Mouse (Mus musculus) fibroblast of lung, adult 2 months (primary cell): ENCODE results near the gene Rere.
"Not testable (repeated sequence)": the region's sequence is repeated elsewhere in the genome, so short reads cannot be mapped to it uniquely, and the experiment has no call there.

ENCODE experiments used
- DNase-seq: peaks from one replicate; pipeline ENCODE4 v3.0.0-alpha.2; 2011; ENCODE audit warnings: low read depth

Rere gene

DNA sequence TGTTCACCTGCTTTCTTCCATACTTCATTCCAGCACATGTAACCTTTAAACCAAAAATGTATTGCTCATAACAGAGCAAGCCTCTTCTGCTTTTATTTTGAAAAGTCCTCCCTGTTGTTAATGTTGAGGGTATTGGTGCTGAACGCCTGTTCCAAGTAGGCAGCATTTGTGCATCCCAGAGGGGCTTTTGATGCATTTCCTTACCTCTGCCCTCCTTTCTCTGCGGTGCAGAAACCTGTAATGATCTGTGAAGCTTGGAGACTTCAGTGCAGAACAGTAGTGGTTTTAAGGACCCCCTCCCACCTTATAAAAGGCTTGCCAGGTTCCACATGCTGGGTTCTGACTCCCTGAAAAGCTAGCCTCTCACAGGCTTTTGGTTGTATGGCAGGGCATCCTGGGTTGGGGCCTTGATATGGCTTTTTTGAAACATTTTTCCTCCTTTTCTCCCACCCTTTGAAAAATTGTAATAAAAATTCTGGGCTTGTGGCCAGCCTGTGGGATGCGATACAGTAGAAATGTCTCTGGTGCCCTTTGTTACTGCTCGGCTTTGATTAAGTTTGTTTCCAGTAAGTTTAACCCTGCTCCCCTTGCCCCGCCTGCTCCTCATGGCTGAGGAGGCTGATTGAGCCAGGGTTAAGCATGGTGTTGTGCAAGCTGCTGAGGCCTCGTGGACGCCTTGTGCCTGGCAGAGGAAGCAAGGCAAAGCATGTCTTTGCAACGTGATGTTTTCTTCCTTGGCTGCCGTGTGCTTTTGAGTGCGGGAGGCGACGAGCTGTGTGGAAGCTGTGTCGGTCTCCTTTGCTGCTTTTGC lies 301.7 kb downstream of the Rere start:
- peak; percentile 93 for DNase-seq

DNA sequence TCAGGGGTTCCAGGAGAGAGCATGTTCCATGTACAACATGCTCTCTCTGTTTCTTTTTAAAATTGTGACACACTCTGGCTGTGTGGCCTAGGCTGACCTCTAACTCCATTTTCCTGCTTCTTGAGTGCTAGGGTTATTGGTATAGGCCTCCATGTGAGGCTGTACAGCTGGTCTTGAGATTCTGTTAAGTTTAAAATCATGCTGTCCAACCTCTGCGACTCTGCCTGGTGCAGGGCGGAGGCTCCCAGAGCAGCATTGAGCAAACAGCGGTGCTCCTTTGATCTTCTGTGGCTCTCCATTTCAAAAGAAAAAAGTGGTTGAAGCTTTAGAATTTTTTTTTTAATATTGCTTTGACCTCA lies 302.3 kb downstream of the Rere start:
- no peak for DNase-seq

DNA sequence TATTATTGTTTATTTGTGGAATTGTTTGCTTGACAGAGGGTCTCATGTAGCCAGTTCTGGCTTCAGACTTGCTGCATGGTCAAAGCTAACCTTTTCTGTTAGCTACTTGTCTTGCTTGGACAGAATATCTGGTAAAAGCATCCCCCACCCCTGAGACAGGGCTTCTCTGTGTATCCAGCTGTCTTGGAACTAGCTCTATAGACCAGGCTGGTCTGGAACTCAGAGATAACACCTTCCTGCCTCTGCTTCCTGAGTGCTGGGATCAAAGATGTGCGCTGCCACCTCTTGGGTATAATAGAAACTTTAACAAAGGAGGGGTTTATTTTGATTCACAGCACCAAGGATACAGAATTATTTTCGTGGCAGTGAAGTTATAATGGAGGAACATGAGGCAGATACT lies 304.4 kb downstream of the Rere start:
- no peak for DNase-seq

DNA sequence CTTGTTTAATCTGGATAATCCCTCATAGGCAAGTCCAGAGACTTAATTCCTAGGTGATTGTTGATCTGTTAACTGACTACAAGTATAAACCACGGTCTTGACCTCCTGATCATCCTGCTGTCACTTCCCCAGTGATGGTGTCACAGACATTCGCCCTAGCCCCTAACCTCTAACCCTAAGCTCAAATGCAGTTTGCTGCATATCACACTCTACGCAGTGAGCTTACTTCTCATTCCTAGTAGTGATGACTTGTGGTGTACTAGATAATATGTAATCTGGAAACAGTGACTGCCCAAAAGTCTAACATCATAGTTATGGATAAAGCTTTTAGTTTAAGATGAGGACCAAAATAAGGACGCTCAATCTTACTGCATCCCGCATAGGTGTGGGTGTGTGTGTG lies 304.8 kb downstream of the Rere start:
- no peak for DNase-seq

DNA sequence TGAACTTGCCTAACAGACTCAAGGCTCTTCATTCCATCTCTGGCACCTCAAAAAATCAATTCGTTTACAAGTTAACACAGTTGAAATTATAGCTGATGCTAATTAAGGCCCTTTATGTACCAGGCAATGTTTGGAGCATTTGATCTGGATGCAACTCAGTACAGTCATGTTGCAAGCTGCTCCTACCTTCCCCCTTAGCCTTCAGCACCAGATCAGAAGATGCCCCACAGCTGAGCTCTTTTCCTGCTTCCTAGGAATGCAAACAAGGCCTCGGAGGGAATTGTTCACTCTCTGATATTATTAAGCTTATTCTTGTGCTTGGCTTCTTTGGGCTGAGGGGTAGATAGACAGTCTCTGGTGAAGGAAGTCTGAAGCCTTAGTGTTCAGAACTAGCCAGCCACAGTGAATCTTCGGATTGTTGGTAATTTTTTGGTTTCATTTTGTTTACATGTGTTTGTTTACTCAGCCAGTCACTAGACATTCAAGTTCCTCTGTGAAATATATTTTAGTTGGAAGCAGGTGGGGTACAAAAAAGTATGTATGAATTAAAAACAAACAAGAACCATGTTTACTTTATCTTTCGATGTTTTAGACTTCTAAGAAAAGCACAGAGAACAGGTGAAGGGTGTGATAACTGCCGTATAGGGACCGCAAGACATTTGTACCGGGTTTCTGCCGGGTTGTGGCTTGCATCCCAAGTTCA lies 306.3 kb downstream of the Rere start:
- DNase-seq = no peak

DNA sequence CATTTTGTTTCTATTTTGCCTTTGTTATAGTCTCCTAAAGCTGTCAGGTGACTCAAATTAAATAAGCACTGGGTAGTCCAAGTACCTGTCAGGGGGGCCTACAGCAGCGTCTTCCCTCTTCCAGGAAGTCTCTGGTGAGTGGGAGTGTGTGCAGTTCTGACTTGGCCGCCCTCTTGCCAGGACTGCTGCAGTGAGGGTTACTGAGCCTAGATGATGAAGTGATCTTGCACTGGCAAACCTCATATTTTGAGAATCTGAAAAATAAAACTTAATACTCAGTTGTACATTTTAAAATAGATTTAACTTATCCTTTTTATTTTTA lies 306.8 kb downstream of the Rere start:
- DNase-seq = no peak

DNA sequence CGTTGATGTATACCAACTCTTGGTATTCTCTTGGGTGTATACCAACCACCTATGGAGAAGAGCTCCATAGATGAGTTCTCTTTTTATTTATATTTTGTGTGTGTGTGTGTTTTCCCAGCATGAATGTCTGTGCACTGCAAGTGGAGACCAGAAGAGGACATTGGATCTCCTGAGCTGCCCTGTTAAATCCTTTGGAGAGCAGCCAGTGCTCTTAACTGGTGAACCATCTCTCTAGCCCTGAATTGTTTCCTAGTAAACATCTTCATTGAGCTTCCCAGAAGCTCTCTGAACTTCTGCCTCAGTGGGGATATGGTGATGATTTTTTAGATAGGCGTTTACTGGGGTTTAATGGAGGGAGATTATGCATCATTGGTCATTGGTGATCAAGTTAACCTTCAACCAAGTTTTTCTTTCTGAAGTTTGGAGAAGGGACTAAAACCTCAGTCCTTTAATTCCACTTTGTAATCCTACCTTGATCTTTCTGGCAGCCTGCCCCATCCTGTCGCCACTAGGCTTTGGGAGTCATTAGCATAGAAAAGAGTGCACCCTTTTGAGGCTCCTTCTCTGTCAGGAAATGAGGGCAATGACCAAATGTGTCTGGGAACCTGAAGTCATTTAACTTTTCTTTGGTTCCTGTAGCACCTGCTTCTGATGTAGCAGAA lies 309.3 kb downstream of the Rere start:
- no peak for DNase-seq

DNA sequence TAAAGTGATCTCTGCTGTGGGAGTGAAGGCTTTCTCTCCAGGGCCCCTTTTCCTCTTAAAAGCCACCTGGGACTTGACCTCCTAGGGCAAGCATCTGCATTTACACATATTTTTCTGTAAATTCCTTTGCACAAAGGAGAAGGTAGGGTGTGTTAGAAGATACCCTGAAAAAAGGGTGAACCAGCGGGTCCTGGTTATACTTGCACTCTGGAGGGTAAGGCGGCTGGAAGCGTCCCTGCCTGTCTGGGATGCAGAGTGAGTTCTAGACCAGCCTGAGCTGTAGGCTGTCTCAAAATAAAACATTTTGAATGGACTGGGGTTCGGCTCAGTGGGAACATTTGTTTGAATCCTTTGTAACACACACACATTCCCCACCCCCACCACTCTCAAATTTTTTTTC lies 310.2 kb downstream of the Rere start:
- DNase-seq = no peak

DNA sequence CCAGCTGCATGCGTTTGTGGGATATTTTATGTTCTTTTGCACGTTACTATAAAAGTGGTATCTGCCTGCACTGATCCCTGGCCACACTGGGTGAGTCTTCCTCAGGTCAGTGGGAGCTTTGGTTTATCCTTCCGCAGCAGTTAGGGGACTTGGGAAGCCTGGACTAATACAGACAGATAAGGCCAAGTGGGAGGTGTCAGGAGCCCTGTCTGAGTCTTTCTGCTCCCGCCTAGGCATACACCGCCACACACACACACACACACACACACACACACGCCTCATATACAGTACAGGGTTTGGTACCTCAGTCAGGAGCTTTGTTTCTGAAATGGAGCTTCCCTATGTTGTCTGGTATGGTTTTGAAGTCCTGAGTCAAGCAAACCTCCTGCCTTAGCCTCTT lies 310.6 kb downstream of the Rere start:
- no peak for DNase-seq

DNA sequence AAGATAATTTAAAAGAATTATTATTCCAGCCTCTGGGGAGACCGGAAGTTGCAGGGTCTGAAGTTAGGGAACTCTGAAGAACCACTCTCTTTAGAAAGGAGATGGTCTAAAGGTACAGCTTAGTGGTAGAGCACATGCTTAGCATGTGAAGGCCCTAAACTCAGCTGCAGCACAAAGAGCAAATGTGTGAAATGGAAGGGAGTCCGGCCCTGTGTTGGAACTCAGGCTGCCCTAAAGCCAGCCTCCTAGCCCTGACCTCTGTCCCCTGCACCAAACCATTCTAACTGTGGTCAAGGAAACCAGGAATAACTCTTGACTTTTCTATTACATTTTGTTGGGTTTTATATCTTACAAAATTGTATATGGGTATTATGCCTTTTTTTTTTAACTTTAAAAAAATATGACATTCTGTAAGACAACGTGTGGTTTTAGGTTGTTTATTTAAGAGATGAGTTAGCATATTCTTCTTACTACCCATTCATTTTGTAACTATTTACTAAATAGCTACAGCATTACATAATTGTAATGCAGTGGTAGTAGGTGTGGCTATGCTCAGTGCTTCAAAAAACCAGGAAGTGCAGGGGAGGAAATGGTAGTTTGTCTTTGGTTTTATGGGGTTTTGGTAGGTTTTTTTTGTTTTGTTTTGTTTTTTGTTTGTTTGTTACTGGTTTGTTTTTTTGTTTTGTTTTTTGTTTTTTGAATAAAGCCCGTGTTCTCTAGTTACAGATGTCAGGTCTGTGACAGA lies 312.2 kb downstream of the Rere start:
- no peak for DNase-seq

DNA sequence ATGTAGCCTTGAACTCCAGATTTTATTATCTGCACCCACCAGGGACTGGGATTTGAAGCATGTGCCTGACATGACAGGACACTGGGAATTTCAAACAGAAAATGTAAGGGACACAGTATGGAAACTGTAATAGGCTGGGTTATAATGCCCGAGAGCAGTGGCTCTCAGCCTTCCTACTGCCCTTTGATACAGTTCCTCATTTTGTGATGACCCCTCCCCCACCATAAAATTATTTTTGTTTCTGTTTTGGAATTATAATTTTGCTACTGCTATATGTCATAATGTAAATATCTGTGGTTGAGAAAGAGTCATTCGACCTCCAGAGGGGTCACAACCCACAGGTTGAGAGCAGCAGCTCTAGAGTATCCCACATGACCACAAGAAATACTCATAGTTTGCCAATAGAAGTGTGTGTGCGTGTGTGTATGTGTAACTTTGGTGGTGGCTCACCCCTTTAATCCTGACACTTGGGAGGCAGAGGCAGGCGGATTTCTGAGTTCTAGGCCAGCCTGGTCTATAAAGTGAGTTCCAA lies 312.9 kb downstream of the Rere start:
- no peak for DNase-seq

DNA sequence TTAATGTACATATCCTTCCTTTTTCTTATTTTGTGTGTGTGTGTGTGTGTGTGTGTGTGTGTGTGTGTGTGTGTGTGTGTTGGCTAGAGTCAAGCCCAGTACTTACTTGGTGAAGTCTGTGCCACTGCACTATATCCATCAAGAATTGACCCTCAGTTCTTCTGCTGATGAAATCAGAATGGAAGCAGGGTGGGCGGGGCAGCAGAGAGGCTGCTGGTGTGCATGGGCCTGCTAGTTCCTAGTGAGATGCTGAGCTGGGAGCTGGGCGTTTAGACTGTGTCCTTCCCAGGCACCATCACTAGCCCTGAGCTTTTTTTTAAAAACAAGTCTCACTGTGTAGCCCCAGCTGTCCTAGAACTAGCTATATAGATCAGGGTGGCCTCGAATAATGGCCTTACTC lies 313.6 kb downstream of the Rere start:
- no peak for DNase-seq

DNA sequence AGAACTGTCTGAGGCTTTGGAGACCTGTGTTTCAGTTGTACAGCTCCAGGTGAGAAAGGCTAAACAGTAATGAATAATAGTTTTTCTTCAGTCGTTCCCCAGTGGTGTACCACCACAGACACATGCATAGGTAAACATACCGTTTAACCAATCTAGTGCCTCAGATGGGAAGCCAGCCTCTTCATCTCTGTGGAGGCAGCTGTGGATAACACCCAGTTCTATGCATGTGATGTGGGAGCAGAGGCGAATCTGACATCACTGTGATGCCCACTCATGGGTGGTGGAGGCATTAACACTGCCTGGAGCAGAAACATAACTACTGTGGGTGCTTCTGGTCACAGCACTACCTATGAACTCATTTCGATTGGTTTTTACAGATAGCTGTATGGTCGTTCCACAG lies 314.5 kb downstream of the Rere start:
- no peak for DNase-seq

DNA sequence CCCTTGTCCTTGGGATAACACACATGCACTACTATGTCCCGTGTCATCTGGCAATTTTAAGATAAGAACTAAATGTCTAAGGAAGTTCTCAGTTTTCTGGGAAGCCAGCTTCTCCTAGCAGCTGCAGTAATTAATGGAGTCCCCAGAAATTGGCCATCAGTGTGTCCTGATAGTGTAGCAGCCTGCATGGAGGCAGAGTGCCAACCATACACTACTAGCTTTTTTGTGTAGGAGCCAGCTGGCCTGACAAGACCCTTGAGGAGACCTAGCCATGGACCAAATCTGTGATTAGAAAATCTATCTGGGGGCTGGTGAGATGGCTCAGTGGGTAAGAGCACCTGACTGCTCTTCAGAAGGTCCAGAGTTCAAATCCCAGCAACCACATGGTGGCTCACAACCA lies 317.2 kb downstream of the Rere start:
- no peak for DNase-seq

DNA sequence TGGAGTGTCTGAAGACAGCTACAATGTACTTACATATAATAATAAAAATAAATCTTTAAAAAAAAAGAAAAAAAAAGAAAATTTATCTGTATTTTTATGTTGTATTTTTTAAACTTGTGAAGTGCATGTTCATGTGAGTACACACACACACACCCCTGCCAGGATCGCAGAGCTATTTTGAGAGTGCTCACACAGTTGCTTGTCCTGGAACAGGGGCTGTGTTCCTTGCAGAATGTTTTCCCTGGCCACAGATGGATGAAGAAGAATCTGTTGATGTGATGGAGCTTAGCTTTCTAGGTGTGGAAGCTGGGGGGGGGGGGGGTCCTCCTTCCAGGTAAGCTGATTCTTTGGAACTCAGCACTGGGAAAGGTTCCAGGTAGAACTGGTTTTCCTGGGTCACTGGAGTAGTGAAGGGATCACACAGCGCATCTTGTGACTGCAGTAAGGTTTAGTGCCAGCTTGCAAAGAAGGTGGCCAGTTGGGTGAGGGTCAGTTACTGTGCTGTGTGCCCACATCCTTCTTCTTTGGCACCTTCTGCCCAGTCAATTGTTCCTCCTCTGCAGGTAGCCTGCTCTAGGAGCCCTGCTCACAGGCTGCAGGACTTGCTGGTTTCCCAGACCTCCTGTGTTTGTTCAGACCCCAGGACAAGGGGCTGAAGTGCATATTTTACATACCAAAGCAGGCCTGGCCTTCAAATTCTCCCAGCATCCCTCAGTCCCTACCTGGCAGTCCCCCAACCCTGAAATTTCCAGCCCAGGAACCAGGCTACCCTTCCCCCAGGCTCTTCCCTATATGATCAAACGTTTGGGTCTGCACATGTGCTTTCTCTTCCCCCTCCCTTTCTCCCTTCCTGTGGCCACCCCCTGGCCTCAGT lies 317.9 kb downstream of the Rere start:
- no peak for DNase-seq

DNA sequence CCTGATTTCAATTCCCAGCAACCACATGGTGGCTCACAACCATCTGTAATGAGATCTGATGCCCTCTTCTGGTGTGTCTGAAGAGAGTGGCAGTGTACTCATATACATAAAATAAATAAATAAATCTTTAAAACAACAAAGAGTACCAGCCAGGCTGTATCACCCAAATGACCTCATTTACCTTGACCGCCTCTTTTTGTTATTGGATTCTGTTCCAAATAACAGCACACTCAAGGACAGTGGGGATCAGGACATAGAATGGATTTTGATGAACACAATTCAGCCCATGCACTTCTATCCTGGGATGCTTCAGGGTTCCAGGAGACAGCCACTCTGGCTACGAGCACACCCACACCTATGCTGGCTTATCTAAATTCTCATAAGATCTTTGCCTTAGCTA lies 319.1 kb downstream of the Rere start:
- not testable (repeated sequence) for DNase-seq

DNA sequence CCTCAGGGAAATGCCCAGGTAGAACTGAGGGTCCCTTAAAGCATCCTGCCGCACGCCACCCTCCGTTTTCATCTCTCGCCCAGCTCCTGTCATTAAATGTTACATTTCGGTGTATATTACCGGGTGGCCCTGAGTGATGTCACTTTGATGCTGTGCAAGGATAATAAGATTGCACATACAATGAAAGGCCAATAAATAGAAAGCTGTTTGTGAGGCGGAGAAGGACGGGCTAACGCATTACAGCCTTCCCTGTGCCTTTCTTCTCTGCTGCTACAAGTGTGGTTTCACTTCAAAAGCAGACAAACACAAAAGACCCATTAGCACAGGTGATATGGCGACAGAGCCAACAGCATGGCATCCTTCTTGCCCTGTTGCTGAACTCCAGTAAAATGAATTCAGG lies 320.0 kb downstream of the Rere start:
- DNase-seq = no peak

DNA sequence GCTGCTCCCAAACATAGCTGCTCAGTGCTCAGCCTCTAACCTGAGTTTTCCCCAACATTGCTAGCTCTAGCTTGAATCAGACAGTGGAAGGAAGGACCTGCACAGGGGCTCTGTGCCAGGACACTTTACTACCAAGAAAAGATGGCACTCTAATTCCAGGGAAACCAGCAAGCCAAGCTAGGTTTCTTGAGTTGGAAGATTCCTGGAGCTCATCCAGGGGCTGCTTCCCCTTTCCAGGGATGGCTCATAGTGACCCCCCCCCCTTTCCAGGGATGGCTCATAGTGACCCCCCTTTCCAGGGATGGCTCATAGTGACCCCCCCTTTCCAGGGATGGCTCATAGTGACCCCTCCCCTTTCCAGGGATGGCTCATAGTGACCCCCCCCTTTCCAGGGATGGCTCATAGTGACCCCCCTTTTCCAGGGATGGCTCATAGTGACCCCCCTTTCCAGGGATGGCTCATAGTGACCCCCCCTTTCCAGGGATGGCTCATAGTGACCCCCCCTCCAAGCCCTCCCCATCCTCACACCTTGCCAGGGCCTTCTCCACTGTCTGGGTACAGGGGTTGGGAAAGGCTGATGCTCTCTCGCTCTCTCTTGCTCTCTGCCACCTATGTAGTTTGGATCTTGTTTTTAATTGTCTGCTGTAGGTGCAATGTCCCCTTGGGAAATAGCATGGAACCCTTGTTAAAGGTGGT lies 322.1 kb downstream of the Rere start:
- no peak for DNase-seq

DNA sequence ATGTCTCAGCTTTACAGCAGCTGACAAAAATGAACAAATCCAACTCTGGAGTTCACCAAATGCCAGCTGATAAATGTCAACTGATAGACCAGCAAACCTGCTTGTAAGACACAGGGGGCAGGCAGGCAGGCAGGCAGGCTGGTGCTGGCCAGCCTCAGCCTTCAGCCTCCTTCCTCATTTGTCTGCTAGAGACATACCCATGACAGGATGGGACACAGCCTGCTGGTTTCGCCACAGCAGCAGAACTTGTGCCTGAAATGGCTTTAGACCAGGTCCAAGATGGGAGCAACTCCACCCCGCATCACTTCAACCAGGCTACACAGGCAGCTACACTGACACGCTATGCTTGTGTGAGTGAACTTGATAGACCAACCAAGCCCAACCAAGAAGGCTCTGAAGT lies 324.4 kb downstream of the Rere start:
- no peak for DNase-seq

DNA sequence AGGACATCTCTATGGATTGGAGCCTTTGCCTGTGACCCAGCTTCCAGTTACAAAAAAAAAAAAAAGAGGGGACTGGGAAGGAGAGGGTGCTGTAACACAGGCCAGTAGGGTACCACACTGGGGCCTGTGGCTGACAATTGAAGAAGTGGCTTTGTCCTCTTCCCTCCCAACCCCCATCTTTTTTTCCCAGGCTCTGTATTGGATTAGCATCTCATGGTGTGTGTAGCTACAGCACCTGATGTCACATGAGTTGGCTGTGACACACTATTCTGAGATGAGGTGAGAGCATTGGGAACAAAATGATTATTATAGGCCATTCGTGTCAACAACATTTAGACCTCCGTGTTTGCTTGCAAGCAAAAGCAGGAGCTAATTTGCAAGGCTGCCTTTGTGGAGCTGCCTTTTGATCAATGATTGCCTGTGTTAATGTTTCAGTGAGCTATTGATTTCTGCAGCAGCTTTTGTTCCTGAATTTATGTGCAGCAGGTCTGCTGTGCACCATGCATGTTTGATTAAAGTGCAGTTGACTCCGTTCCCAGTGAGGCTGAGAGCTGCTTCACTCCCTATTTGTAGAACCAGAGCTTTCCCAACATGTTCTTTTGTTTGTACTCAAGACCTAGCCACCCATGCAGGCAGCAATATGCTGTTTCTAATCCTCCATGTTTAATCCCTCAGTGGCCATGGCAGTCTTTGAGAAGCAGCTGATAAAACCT lies 325.2 kb downstream of the Rere start:
- DNase-seq = no peak
